Mouse (Mus musculus): ENCODE data around the gene Tpd52l1. TPM values are rescaled to one million over a fixed set of nuclear protein-coding genes. Genes with fewer than 3 reads are reported as not detected.
A peak's percentile ranks its signal among the peaks of the same experiment; 100 is the strongest.

Gene Tpd52l1
- total RNA-seq, 2 experiments from 2014 or later, result 32.6 to 41.2 TPM

- DNase-seq (ENCODE audit: low spot score in 2 of 2), result no peak
Measured at GRCm38 (mm10) chr10:31351056-31351455, 94.7 kb downstream of the Tpd52l1 start.

- no peak for DNase-seq (ENCODE audit: low spot score in 2 of 2)
Measured at GRCm38 (mm10) chr10:31346401-31346800, 99.4 kb downstream of the Tpd52l1 start.

GRCm38 (mm10) chr10:31336432-31336831, 109.3 kb downstream of the Tpd52l1 start:
- DNase-seq (ENCODE audit: low spot score in 2 of 2), result peak in 1 of 2 experiments; percentile 39

GRCm38 (mm10) chr10:31331225-31331775, 114.5 kb downstream of the Tpd52l1 start:
- no peak for DNase-seq (ENCODE audit: low spot score in 2 of 2)

- no peak for DNase-seq (ENCODE audit: low spot score in 2 of 2)
Measured at GRCm38 (mm10) chr10:31330286-31330962, 115.3 kb downstream of the Tpd52l1 start.

GRCm38 (mm10) chr10:31329436-31329835, 116.3 kb downstream of the Tpd52l1 start:
- DNase-seq (ENCODE audit: low spot score in 2 of 2), result no peak

- DNase-seq (ENCODE audit: low spot score in 2 of 2), result no peak
Measured at GRCm38 (mm10) chr10:31318491-31318890, 127.3 kb downstream of the Tpd52l1 start.

GRCm38 (mm10) chr10:31312865-31313848, 132.6 kb downstream of the Tpd52l1 start, which contains the start of gene Hddc2:
Gene Hddc2 (plus strand): TSS chr10:31313383.
- DNase-seq (ENCODE audit: low spot score in 2 of 2), result peak; percentile 24 to 74

- DNase-seq (ENCODE audit: low spot score in 2 of 2), result no peak
Measured at GRCm38 (mm10) chr10:31307024-31307598, 138.6 kb downstream of the Tpd52l1 start.

- DNase-seq (ENCODE audit: low spot score in 2 of 2), result no peak
Measured at GRCm38 (mm10) chr10:31303446-31303845, 142.3 kb downstream of the Tpd52l1 start.

GRCm38 (mm10) chr10:31300292-31300691, 145.5 kb downstream of the Tpd52l1 start:
- no peak for DNase-seq (ENCODE audit: low spot score in 2 of 2)

- DNase-seq (ENCODE audit: low spot score in 2 of 2), result peak in 1 of 2 experiments; percentile 87
Measured at GRCm38 (mm10) chr10:31298921-31299574, 146.7 kb downstream of the Tpd52l1 start.

- no peak for DNase-seq (ENCODE audit: low spot score in 2 of 2)
Measured at GRCm38 (mm10) chr10:31298263-31298662, 147.5 kb downstream of the Tpd52l1 start.

GRCm38 (mm10) chr10:31297106-31297505, 148.7 kb downstream of the Tpd52l1 start:
- DNase-seq (ENCODE audit: low spot score in 2 of 2), result no peak

- DNase-seq (ENCODE audit: low spot score in 2 of 2), result no peak
Measured at GRCm38 (mm10) chr10:31296458-31296857, 149.3 kb downstream of the Tpd52l1 start.

- DNase-seq (ENCODE audit: low spot score in 2 of 2), result no peak
Measured at GRCm38 (mm10) chr10:31295705-31296104, 150.1 kb downstream of the Tpd52l1 start.

- DNase-seq (ENCODE audit: low spot score in 2 of 2), result no peak
Measured at GRCm38 (mm10) chr10:31288697-31289390, 156.9 kb downstream of the Tpd52l1 start.

GRCm38 (mm10) chr10:31287787-31288186, 158.0 kb downstream of the Tpd52l1 start:
- no peak for DNase-seq (ENCODE audit: low spot score in 2 of 2)
